ENCODE assay signal across 24 mouse cellular contexts in genomic region chr2:60203733-60204132, GRCm38 (mm10). TPM values are rescaled to one million over a fixed set of nuclear protein-coding genes. Genes with fewer than 3 reads are reported as not detected.
DNase-seq lines count a peak whose midpoint lies in the region; ATAC-seq and TF ChIP-seq lines count a peak whose summit lies in the region.
"Had no signal": no experiment of that assay in that cellular context is flagged by ENCODE, and none has a peak within 500 bp of the region (broad histone marks: within the 10 kb centered on the region; RNA-seq: fewer than 3 reads in every experiment).

No protein-coding gene starts in this region.

- peak overlapping the region; percentile 34; the same call in 1 of the 2 replicates for H3K27ac ChIP-seq in liver, embryonic 13.5 days
- H3K27ac ChIP-seq in liver, postnatal 0 days (ENCODE audit: low read depth): no peak overlapping the region
- 0 out of 2 replicates have a peak overlapping the region, but pooled peaks have one; percentile 36 for H3K27ac ChIP-seq in intestine, embryonic 15.5 days
- H3K27ac ChIP-seq: embryonic facial prominence, embryonic 12.5 days; embryonic facial prominence, embryonic 15.5 days; gastrocnemius, adult 2 months; hindbrain, embryonic 12.5 days; hindbrain, embryonic 15.5 days had no signal

- peaks cover 37% of the 10 kb centered on the region for H3K4me1 ChIP-seq in liver, embryonic 13.5 days (replicated peaks)
- peaks cover 14% of the 10 kb centered on the region for H3K4me1 ChIP-seq in liver, postnatal 0 days (ENCODE audit: insufficient read depth)
- H3K4me1 ChIP-seq in intestine, embryonic 15.5 days (replicated peaks): peaks cover 7% of the 10 kb centered on the region; the same call in 1 of the 2 replicates

- no peak for DNase-seq in liver, embryonic 13.5 days
- no peak for DNase-seq in liver, postnatal 0 days
- DNase-seq in large intestine, adult 2 months (ENCODE audit: low read depth, low spot score): peak; percentile 63
- no peak for DNase-seq in left cerebral cortex, adult 11 months (ENCODE audit: low spot score)
- DNase-seq in cerebellum, postnatal 10 days: no peak
- DNase-seq: adrenal gland, postnatal 10 days; adrenal gland, postnatal 36 days; B cell, adult 2 months; cerebellum, adult 18-20 months; cerebellum, adult 9-10 months; cerebellum, postnatal 25 days; forebrain, postnatal 0 days; gastrocnemius, adult 2 months; gastrocnemius, postnatal 14 days; heart, adult 11 months had no signal

- no peak overlapping the region for H3K9ac ChIP-seq in liver, embryonic 13.5 days
- no peak overlapping the region for H3K9ac ChIP-seq in liver, postnatal 0 days (replicated peaks)
- no peak overlapping the region for H3K9ac ChIP-seq in intestine, embryonic 15.5 days
- H3K9ac ChIP-seq: embryonic facial prominence, embryonic 12.5 days; embryonic facial prominence, embryonic 15.5 days; forebrain, postnatal 0 days; hindbrain, embryonic 12.5 days; hindbrain, embryonic 15.5 days had no signal

- TF ChIP-seq CTCF in liver, postnatal 0 days (IDR thresholded peaks at IDR 0.05; ENCODE audit: low read depth): no peak

- 74% methylated on average over 4 of the region's 4 CpGs for WGBS in liver, embryonic 13.5 days (ENCODE audit: insufficient replicate concordance)
- 84% methylated on average over 4 of the region's 4 CpGs for WGBS in liver, postnatal 0 days (ENCODE audit: insufficient replicate concordance)
- WGBS in intestine, embryonic 15.5 days: 58% methylated on average over 4 of the region's 4 CpGs
- WGBS in large intestine, adult 2 months: 29% methylated on average over 4 of the region's 4 CpGs

- H3K4me3 ChIP-seq in liver, embryonic 13.5 days (replicated peaks): no peak overlapping the region
- no peak overlapping the region for H3K4me3 ChIP-seq in liver, postnatal 0 days (ENCODE audit: low read depth, low read length)
- H3K4me3 ChIP-seq in intestine, embryonic 15.5 days (replicated peaks): no peak overlapping the region
- H3K4me3 ChIP-seq: embryonic facial prominence, embryonic 12.5 days; embryonic facial prominence, embryonic 15.5 days; gastrocnemius, adult 2 months; hindbrain, embryonic 12.5 days; hindbrain, embryonic 15.5 days had no signal

- no peak for ATAC-seq in liver, embryonic 13.5 days (ENCODE audit: low read depth)
- no peak for ATAC-seq in liver, postnatal 0 days
- ATAC-seq in intestine, embryonic 15.5 days: peak; percentile 88
- ATAC-seq: forebrain, embryonic 14.5 days; forebrain, postnatal 0 days had no signal

- no peak overlapping the region for H3K4me2 ChIP-seq in liver, embryonic 13.5 days
- H3K4me2 ChIP-seq in liver, postnatal 0 days (ENCODE audit: low read depth, low read length): no peak overlapping the region
- H3K4me2 ChIP-seq in intestine, embryonic 15.5 days (replicated peaks): no peak overlapping the region
- H3K4me2 ChIP-seq: embryonic facial prominence, embryonic 12.5 days; embryonic facial prominence, embryonic 15.5 days; heart, embryonic 11.5 days; hindbrain, embryonic 12.5 days; hindbrain, embryonic 15.5 days had no signal

- no peaks in the 10 kb centered on the region for H3K27me3 ChIP-seq in liver, embryonic 13.5 days
- H3K27me3 ChIP-seq in liver, postnatal 0 days (ENCODE audit: insufficient read depth, low read length): no peaks in the 10 kb centered on the region
- H3K27me3 ChIP-seq in intestine, embryonic 15.5 days (replicated peaks): no peaks in the 10 kb centered on the region
- H3K27me3 ChIP-seq: CH12.LX; embryonic facial prominence, embryonic 12.5 days; embryonic facial prominence, embryonic 15.5 days had no signal

- TF ChIP-seq EP300 in liver, postnatal 0 days (IDR thresholded peaks at IDR 0.05; ENCODE audit: low read depth): no peak

- peaks cover 22% of the 10 kb centered on the region for H3K36me3 ChIP-seq in liver, embryonic 13.5 days
- H3K36me3 ChIP-seq in liver, postnatal 0 days (replicated peaks; ENCODE audit: insufficient read depth, low read length): peaks cover 16% of the 10 kb centered on the region; the same call in 1 of the 2 replicates
- H3K36me3 ChIP-seq in intestine, embryonic 15.5 days: peaks cover 3% of the 10 kb centered on the region

- no peaks in the 10 kb centered on the region for H3K9me3 ChIP-seq in liver, embryonic 13.5 days (replicated peaks)
- no peaks in the 10 kb centered on the region for H3K9me3 ChIP-seq in liver, postnatal 0 days (ENCODE audit: low read length)
- no peaks in the 10 kb centered on the region for H3K9me3 ChIP-seq in intestine, embryonic 15.5 days
- H3K9me3 ChIP-seq: embryonic facial prominence, embryonic 12.5 days; embryonic facial prominence, embryonic 15.5 days; G1E; hindbrain, embryonic 12.5 days; hindbrain, embryonic 15.5 days had no signal

RNA-seq across cellular contexts. Expression of gene Baz2b, which starts 5.9 kb away (rescaled TPM):
- 14.4 and 16.5 TPM in 2 replicates for polyA plus RNA-seq in liver, embryonic 13.5 days (2015; fragmentation: Nextera tagmentation; extraction: Ambion mirVana)
- polyA plus RNA-seq in liver, postnatal 0 days (2015; fragmentation: Nextera tagmentation; extraction: Ambion mirVana): 19.7 and 21.7 TPM in 2 replicates
- polyA plus RNA-seq in intestine, embryonic 15.5 days (2015; fragmentation: Nextera tagmentation; extraction: Ambion mirVana): 43.4 and 46.3 TPM in 2 replicates
- 7.0 and 14.9 TPM in 2 replicates for polyA plus RNA-seq in large intestine, adult 2 months (2012; rRNA removed)

RNA-seq across cellular contexts. Expression of gene March7, which starts 6.0 kb away (rescaled TPM):
- polyA plus RNA-seq in liver, embryonic 13.5 days (2015; fragmentation: Nextera tagmentation; extraction: Ambion mirVana): 23.4 and 24.9 TPM in 2 replicates
- 16.5 and 16.8 TPM in 2 replicates for polyA plus RNA-seq in liver, postnatal 0 days (2015; fragmentation: Nextera tagmentation; extraction: Ambion mirVana)
- polyA plus RNA-seq in intestine, embryonic 15.5 days (2015; fragmentation: Nextera tagmentation; extraction: Ambion mirVana): 58.7 and 69.3 TPM in 2 replicates
- 6.0 and 13.6 TPM in 2 replicates for polyA plus RNA-seq in large intestine, adult 2 months (2012; rRNA removed)
